8 mouse cellular contexts compared by ENCODE assay signal in the genomic region with DNA sequence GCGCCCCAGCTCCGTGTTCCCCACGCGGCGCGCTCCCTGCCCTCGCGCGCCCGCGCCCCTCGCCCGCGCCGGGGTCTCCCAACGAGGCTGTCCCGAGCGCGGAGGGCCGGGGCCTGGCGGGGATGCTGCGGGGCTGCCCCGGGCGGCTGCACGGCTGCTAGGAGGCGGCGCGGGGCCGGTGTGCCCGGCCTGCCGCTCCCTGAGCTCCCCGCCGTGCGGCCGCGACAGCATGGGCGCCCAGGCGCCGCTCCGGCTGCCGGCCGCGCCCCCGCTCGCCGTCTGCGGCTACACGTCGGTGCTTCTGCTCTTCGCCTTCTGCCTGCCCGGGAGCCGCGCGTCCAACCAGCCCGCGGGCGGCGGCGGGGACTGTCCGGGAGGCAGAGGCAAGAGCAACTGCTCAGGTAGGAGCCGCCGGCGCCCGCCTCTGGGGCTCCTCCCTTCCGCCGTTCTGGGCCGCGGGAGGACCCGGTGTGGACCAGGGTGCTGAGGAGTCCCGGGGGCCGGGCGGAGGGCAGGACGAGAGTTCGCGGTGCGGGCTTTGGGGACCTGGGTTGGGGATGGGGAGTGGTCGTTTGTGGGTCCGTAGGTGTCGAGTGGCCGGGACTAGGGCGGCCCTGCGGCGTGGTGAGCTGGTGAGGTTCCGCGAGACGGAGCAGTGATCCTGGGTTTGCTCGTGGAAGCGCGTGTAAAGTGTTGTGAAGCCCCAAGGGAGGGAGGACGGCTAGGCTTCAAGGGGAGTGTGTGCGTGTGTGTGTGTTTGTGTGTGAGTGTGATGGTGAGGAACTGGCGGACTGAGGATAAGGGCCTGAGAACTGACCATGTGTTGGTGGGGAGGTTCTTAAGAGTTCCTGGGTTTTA. TPM values are rescaled to one million over a fixed set of nuclear protein-coding genes. Genes with fewer than 3 reads are reported as not detected.
DNase-seq lines count a peak whose midpoint lies in the region; ATAC-seq and TF ChIP-seq lines count a peak whose summit lies in the region.

No protein-coding gene starts in this region.

- H3K4me3 ChIP-seq in bone marrow, adult 2 months (replicated peaks; ENCODE audit: control insufficient read depth, low read depth, low read length): peak overlapping the region; percentile 26
- H3K4me3 ChIP-seq in liver, embryonic 14.5 days (ENCODE audit: insufficient read depth in 1 of 2, low read depth in 2 of 2, low read length in 2 of 2): peak overlapping the region; percentile 60 to 75
- H3K4me3 ChIP-seq in neural tube, embryonic 11.5 days (ENCODE audit: low read depth, low read length): peak overlapping the region; percentile 96

- peak overlapping the region; percentile 66 for H3K4me2 ChIP-seq in liver, embryonic 14.5 days (ENCODE audit: low read depth)
- peak overlapping the region; percentile 61 for H3K4me2 ChIP-seq in neural tube, embryonic 11.5 days (ENCODE audit: low read depth)

- H3K4me1 ChIP-seq in bone marrow, adult 2 months (ENCODE audit: control insufficient read depth, insufficient read depth, low read length): no peaks in the 10 kb centered on the region
- no peaks in the 10 kb centered on the region for H3K4me1 ChIP-seq in liver, embryonic 14.5 days (replicated peaks; ENCODE audit: control insufficient read depth in 2 of 2, insufficient read depth in 2 of 2, low read length in 1 of 2)
- no peaks in the 10 kb centered on the region for H3K4me1 ChIP-seq in neural tube, embryonic 11.5 days (ENCODE audit: control insufficient read depth, insufficient read depth, low read length)

- H3K27ac ChIP-seq in bone marrow, adult 2 months (ENCODE audit: control insufficient read depth, insufficient read depth, low read depth, low read length, poor library complexity): no peak overlapping the region
- no peak overlapping the region for H3K27ac ChIP-seq in liver, embryonic 14.5 days
- H3K27ac ChIP-seq in neural tube, embryonic 11.5 days (ENCODE audit: low read depth, low read length): peak overlapping the region; percentile 98

- ATAC-seq in liver, embryonic 14.5 days (ENCODE audit: insufficient read depth): peak; percentile 33; the same call in 1 of the 2 replicates
- peak; percentile 69 for ATAC-seq in neural tube, embryonic 11.5 days (ENCODE audit: insufficient read depth, low FRiP score, low TSS enrichment)

- DNase-seq in gastrocnemius, postnatal 10 days: peak; percentile 51
- no peak for DNase-seq in gastrocnemius, adult 8-10 months (ENCODE audit: low spot score in 2 of 2)
- DNase-seq in gastrocnemius, postnatal 4 days (ENCODE audit: low spot score in 2 of 2): peak; percentile 40 to 47
- peak; percentile 46 for DNase-seq in kidney, adult 18-20 months
- no peak for DNase-seq in liver, embryonic 14.5 days (ENCODE audit: low read depth in 3 of 3, low spot score in 3 of 3)
- DNase-seq in neural tube, embryonic 11.5 days (ENCODE audit: low spot score): peak; percentile 74
- DNase-seq in urinary bladder, adult 18-20 months (ENCODE audit: low spot score in 2 of 2): peak; percentile 34 to 57

- no peaks in the 10 kb centered on the region for H3K9me3 ChIP-seq in liver, embryonic 14.5 days (ENCODE audit: control insufficient read depth, low read length)
- H3K9me3 ChIP-seq in neural tube, embryonic 11.5 days (ENCODE audit: control insufficient read depth, low read length): no peaks in the 10 kb centered on the region

- H3K9ac ChIP-seq in liver, embryonic 14.5 days (replicated peaks): no peak overlapping the region
- peak overlapping the region; percentile 99 for H3K9ac ChIP-seq in neural tube, embryonic 11.5 days (ENCODE audit: low read length)

- 1% methylated on average over 86 of the region's 92 CpGs for WGBS in bone marrow, adult 2 months
- 1% methylated on average over 87 of the region's 92 CpGs for WGBS in liver, embryonic 14.5 days (ENCODE audit: insufficient replicate concordance)
- under 1% methylated on average over 55 of the region's 92 CpGs for WGBS in neural tube, embryonic 11.5 days

- TF ChIP-seq POLR2A in bone marrow, adult 2 months (IDR thresholded peaks at IDR 0.05; ENCODE audit: borderline replicate concordance, control insufficient read depth, low read depth, low read length): no peak

- peaks cover 28% of the 10 kb centered on the region for H3K27me3 ChIP-seq in liver, embryonic 14.5 days (ENCODE audit: control insufficient read depth, insufficient read depth, low read length)
- no peaks in the 10 kb centered on the region for H3K27me3 ChIP-seq in neural tube, embryonic 11.5 days (ENCODE audit: control insufficient read depth, insufficient read depth, low read length)

- no peak for TF ChIP-seq EP300 in liver, embryonic 14.5 days (IDR thresholded peaks at IDR 0.05; ENCODE audit: low read depth)

- H3K36me3 ChIP-seq in liver, embryonic 14.5 days (replicated peaks; ENCODE audit: control insufficient read depth, insufficient read depth, low read depth): no peaks in the 10 kb centered on the region
- no peaks in the 10 kb centered on the region for H3K36me3 ChIP-seq in neural tube, embryonic 11.5 days (ENCODE audit: control insufficient read depth, insufficient read depth, low read length)

- TF ChIP-seq CTCF in bone marrow, adult 2 months (IDR thresholded peaks at IDR 0.05; ENCODE audit: control insufficient read depth, insufficient read depth, low read length): no peak
- TF ChIP-seq CTCF in liver, embryonic 14.5 days (IDR thresholded peaks at IDR 0.05; ENCODE audit: low read depth): no peak

RNA-seq across cellular contexts. Expression of a gene that starts 0.5 kb away (rescaled TPM):
- total RNA-seq in gastrocnemius, postnatal 10 days (2021): 1 to 10 TPM; 2.7 to 3.1 TPM
- total RNA-seq in gastrocnemius, adult 8-10 months (2022): under 1 TPM; 0.51 to 0.86 (median 0.64) TPM
- 7.9 TPM in 1 of 2 replicates, not detected in the other for polyA plus RNA-seq in bone marrow, adult 2 months (2011; ENCODE audit: insufficient read depth, insufficient read length, low replicate concordance, missing spikeins)
- 1 to 10 TPM; 6.3 to 7.8 TPM for total RNA-seq in gastrocnemius, postnatal 4 days (2021)
- 1.0 and 1.5 TPM in 2 replicates for polyA plus RNA-seq in liver, embryonic 14.5 days (2012; rRNA removed)
- polyA plus RNA-seq in liver, embryonic 14.5 days (2014; fragmentation: Nextera tagmentation; extraction: Ambion mirVana): 1.4 and 1.6 TPM in 2 replicates
- 252 and 261 TPM in 2 replicates for polyA plus RNA-seq in neural tube, embryonic 11.5 days (2014; fragmentation: Nextera tagmentation; extraction: Ambion mirVana)

RNA-seq across cellular contexts. Expression of a gene that starts 45.7 kb away (rescaled TPM):
- 10 to 100 TPM; 22.0 to 22.6 TPM for total RNA-seq in gastrocnemius, postnatal 10 days (2021)
- 10 to 100 TPM; 13.6 to 16.6 (median 15.3) TPM for total RNA-seq in gastrocnemius, adult 8-10 months (2022)
- 2.9 and 16.3 TPM in 2 replicates for polyA plus RNA-seq in bone marrow, adult 2 months (2011; ENCODE audit: insufficient read depth, insufficient read length, low replicate concordance, missing spikeins)
- total RNA-seq in gastrocnemius, postnatal 4 days (2021): 10 to 100 TPM; 27.1 to 28.3 TPM
- 1.3 and 2.1 TPM in 2 replicates for polyA plus RNA-seq in liver, embryonic 14.5 days (2012; rRNA removed)
- 1.5 and 2.4 TPM in 2 replicates for polyA plus RNA-seq in liver, embryonic 14.5 days (2014; fragmentation: Nextera tagmentation; extraction: Ambion mirVana)
- polyA plus RNA-seq in neural tube, embryonic 11.5 days (2014; fragmentation: Nextera tagmentation; extraction: Ambion mirVana): 63.2 and 68.3 TPM in 2 replicates

Comparison
In these comparisons a context has a peak if more than half of its experiments do, and no peak if none do; other contexts are left out.
1. DNase-seq: peak in gastrocnemius, postnatal 10 days (single experiment), gastrocnemius, postnatal 4 days (2 of 2), kidney, adult 18-20 months (single experiment), neural tube, embryonic 11.5 days (single experiment) and urinary bladder, adult 18-20 months (2 of 2); none in gastrocnemius, adult 8-10 months (0 of 2) and liver, embryonic 14.5 days (0 of 3).
2. H3K4me3 ChIP-seq: peak in every context shown above with its lines; median percentile 96 in neural tube, embryonic 11.5 days; 68 in liver, embryonic 14.5 days; 26 in bone marrow, adult 2 months.